Mouse (Mus musculus) neural tube, embryonic 15.5 days (tissue): Measurements from ENCODE around the gene Prox1. TPM values are rescaled to one million over a fixed set of nuclear protein-coding genes. Genes with fewer than 3 reads are reported as not detected.

ENCODE experiments used
- ATAC-seq: fragments of 200-750 bp; cut with Nextera tagmentation; 2 replicates; pipeline ENCODE4 v1.8.0; 2017; ENCODE audit warnings: mild to moderate bottlenecking, moderate TSS enrichment, moderate library complexity; ENCODE audit not compliant: low FRiP score
- H3K27ac ChIP-seq: fragments of 300-500 bp; sonication (generic); replicated peaks from 2 replicates; pipeline ENCODE4 v1.5.1; 2015; ENCODE audit warnings: mild to moderate bottlenecking, inconsistent platforms
- H3K27me3 ChIP-seq: fragments of 300-500 bp; sonication (generic); replicated peaks from 2 replicates; pipeline ENCODE4 v1.6.1; 2015; ENCODE audit warnings: inconsistent platforms
- H3K36me3 ChIP-seq: fragments of 300-500 bp; sonication (generic); 2 replicates; pipeline ENCODE4 v1.6.1; 2015; ENCODE audit warnings: inconsistent platforms
- H3K4me1 ChIP-seq: fragments of 300-500 bp; sonication (generic); 2 replicates; pipeline ENCODE4 v1.6.1; 2015; ENCODE audit warnings: inconsistent platforms
- H3K4me2 ChIP-seq: fragments of 300-500 bp; sonication (generic); 2 replicates; pipeline ENCODE4 v1.6.1; 2015; ENCODE audit warnings: inconsistent platforms, mild to moderate bottlenecking, moderate library complexity
- H3K4me3 ChIP-seq: fragments of 300-500 bp; sonication (generic); replicated peaks from 2 replicates; pipeline ENCODE4 v1.5.1; 2015; ENCODE audit warnings: mild to moderate bottlenecking, inconsistent platforms
- H3K9ac ChIP-seq: fragments of 300-500 bp; sonication (generic); replicated peaks from 2 replicates; pipeline ENCODE4 v1.6.1; 2015; ENCODE audit warnings: mild to moderate bottlenecking, inconsistent platforms
- H3K9me3 ChIP-seq: fragments of 300-500 bp; sonication (generic); replicated peaks from 2 replicates; pipeline ENCODE4 v1.6.1; 2016; ENCODE audit warnings: inconsistent platforms
- WGBS: fragments of 180-500 bp; shearing (Covaris S2); methylation state at CpG from one replicate; pipeline ENCODE4 v1.1.7; 2015; ENCODE audit warnings: mixed read lengths; 5-methylcytosine and 5-hydroxymethylcytosine counted together
- polyA plus RNA-seq: library from polyadenylated mRNA; unstranded; fragments of >200 nt; fragmentation: Nextera tagmentation; extraction: Ambion mirVana; gene quantifications from 2 replicates; pipeline ENCODE4 v1.2.1, GENCODE M21; 2015

The Prox1 gene
- polyA plus RNA-seq, 1 experiment from 2014 or later = 9.1 TPM

GRCm38 (mm10) chr1:190172979-190173461, 2.5 kb upstream of the Prox1 start:
- ATAC-seq = no peak
- 2% methylated on average over 24 of the region's 24 CpGs for WGBS
- no peaks in the 10 kb centered on the region for H3K9me3 ChIP-seq
- no peaks in the 10 kb centered on the region for H3K36me3 ChIP-seq
- no peak overlapping the region for H3K9ac ChIP-seq
- peak overlapping the region; percentile 96 for H3K4me2 ChIP-seq
- H3K4me1 ChIP-seq = peaks cover 63% of the 10 kb centered on the region
- H3K27me3 ChIP-seq = peaks cover 33% of the 10 kb centered on the region
- H3K4me3 ChIP-seq = peak overlapping the region; percentile 69
- H3K27ac ChIP-seq = 0 out of 2 replicates have a peak overlapping the region, but pooled peaks have one; percentile 13

GRCm38 (mm10) chr1:190172311-190172978, 1.9 kb upstream of the Prox1 start:
- no peak for ATAC-seq
- no peaks in the 10 kb centered on the region for H3K9me3 ChIP-seq
- 0 out of 2 replicates have a peak overlapping the region, but pooled peaks have one; percentile 13 for H3K27ac ChIP-seq
- 3% methylated on average over 32 of the region's 32 CpGs for WGBS
- H3K9ac ChIP-seq = no peak overlapping the region
- peaks cover 33% of the 10 kb centered on the region for H3K27me3 ChIP-seq
- no peaks in the 10 kb centered on the region for H3K36me3 ChIP-seq
- H3K4me1 ChIP-seq = peaks cover 64% of the 10 kb centered on the region
- peak overlapping the region; percentile 96 for H3K4me2 ChIP-seq
- peak overlapping the region; percentile 69 for H3K4me3 ChIP-seq

- peaks cover 33% of the 10 kb centered on the region for H3K27me3 ChIP-seq
- no peaks in the 10 kb centered on the region for H3K36me3 ChIP-seq
- WGBS = 2% methylated on average over 12 of the region's 12 CpGs
- H3K4me3 ChIP-seq = peak overlapping the region; percentile 69
- H3K4me2 ChIP-seq = peak overlapping the region; percentile 96
- peaks cover 64% of the 10 kb centered on the region for H3K4me1 ChIP-seq
- no peaks in the 10 kb centered on the region for H3K9me3 ChIP-seq
- H3K27ac ChIP-seq = no peak overlapping the region
- ATAC-seq = no peak
- H3K9ac ChIP-seq = no peak overlapping the region
These were observed 1.2 kb upstream of the Prox1 start for GRCm38 (mm10) chr1:190171750-190172149.

GRCm38 (mm10) chr1:190171341-190171740, 827 bp upstream of the Prox1 start:
- Histone ChIP-seq H3K4me2 (peak overlapping the region; percentile 96), H3K9ac (peak overlapping the region; percentile 60), H3K36me3 (no peaks in the 10 kb centered on the region), H3K27ac (peak overlapping the region; percentile 91; the same call in 1 of the 2 replicates), H3K4me1 (peaks cover 64% of the 10 kb centered on the region), H3K27me3 (peaks cover 33% of the 10 kb centered on the region), H3K9me3 (no peaks in the 10 kb centered on the region), H3K4me3 (peak overlapping the region; percentile 69)
- ATAC-seq = no peak
- 5% methylated on average over 10 of the region's 10 CpGs for WGBS

GRCm38 (mm10) chr1:190170819-190171216, 304 bp upstream of the Prox1 start:
- Histone ChIP-seq H3K36me3 (no peaks in the 10 kb centered on the region), H3K9ac (peak overlapping the region; percentile 60), H3K9me3 (no peaks in the 10 kb centered on the region), H3K4me2 (peak overlapping the region; percentile 96), H3K4me1 (peaks cover 64% of the 10 kb centered on the region), H3K27me3 (peaks cover 29% of the 10 kb centered on the region), H3K27ac (peak overlapping the region; percentile 91), H3K4me3 (peak overlapping the region; percentile 69)
- WGBS = under 1% methylated on average over 23 of the region's 24 CpGs
- ATAC-seq = 0 out of 2 replicates have a peak, but pooled peaks have one; percentile 16

GRCm38 (mm10) chr1:190168761-190169671, 1.5 kb downstream of the Prox1 start:
- peaks cover 51% of the 10 kb centered on the region for H3K4me1 ChIP-seq
- peak overlapping the region; percentile 60 for H3K9ac ChIP-seq
- peaks cover 15% of the 10 kb centered on the region for H3K27me3 ChIP-seq
- H3K27ac ChIP-seq = peak overlapping the region; percentile 91
- H3K9me3 ChIP-seq = no peaks in the 10 kb centered on the region
- peak overlapping the region; percentile 96 for H3K4me2 ChIP-seq
- no peaks in the 10 kb centered on the region for H3K36me3 ChIP-seq
- under 1% methylated on average over 49 of the region's 51 CpGs for WGBS
- ATAC-seq = peak; percentile 27; the same call in 1 of the 2 replicates
- peak overlapping the region; percentile 69 for H3K4me3 ChIP-seq

- Histone ChIP-seq H3K4me1 (peaks cover 46% of the 10 kb centered on the region), H3K9ac (peak overlapping the region; percentile 60), H3K9me3 (no peaks in the 10 kb centered on the region), H3K27me3 (peaks cover 13% of the 10 kb centered on the region), H3K4me2 (peak overlapping the region; percentile 96), H3K36me3 (no peaks in the 10 kb centered on the region), H3K27ac (peak overlapping the region; percentile 91; the same call in 1 of the 2 replicates), H3K4me3 (peak overlapping the region; percentile 69)
- WGBS = 1% methylated on average over 4 of the region's 4 CpGs
- ATAC-seq = no peak
These were observed 2.4 kb downstream of the Prox1 start for GRCm38 (mm10) chr1:190168115-190168514.

GRCm38 (mm10) chr1:190167609-190168008, 2.9 kb downstream of the Prox1 start:
- Histone ChIP-seq H3K27me3 (peaks cover 8% of the 10 kb centered on the region), H3K36me3 (no peaks in the 10 kb centered on the region), H3K9me3 (no peaks in the 10 kb centered on the region), H3K4me2 (peak overlapping the region; percentile 96), H3K27ac (no peak overlapping the region), H3K4me1 (peaks cover 41% of the 10 kb centered on the region), H3K9ac (no peak overlapping the region), H3K4me3 (peak overlapping the region; percentile 69)
- ATAC-seq = no peak
- 10% methylated on average over 1 of the region's 1 CpGs for WGBS

GRCm38 (mm10) chr1:190165511-190165910, 5.0 kb downstream of the Prox1 start:
- Histone ChIP-seq H3K4me1 (peaks cover 31% of the 10 kb centered on the region), H3K9ac (no peak overlapping the region), H3K9me3 (no peaks in the 10 kb centered on the region), H3K36me3 (no peaks in the 10 kb centered on the region), H3K4me2 (peak overlapping the region; percentile 23; the same call in 1 of the 2 replicates), H3K27me3 (no peaks in the 10 kb centered on the region), H3K4me3 (no peak overlapping the region), H3K27ac (no peak overlapping the region)
- 19% methylated on average over 4 of the region's 4 CpGs for WGBS
- ATAC-seq = no peak

- no peak overlapping the region for H3K27ac ChIP-seq
- H3K36me3 ChIP-seq = no peaks in the 10 kb centered on the region
- peak overlapping the region; percentile 3; the same call in 1 of the 2 replicates for H3K4me2 ChIP-seq
- H3K27me3 ChIP-seq = no peaks in the 10 kb centered on the region
- H3K9ac ChIP-seq = no peak overlapping the region
- no peak for ATAC-seq
- H3K9me3 ChIP-seq = no peaks in the 10 kb centered on the region
- H3K4me3 ChIP-seq = no peak overlapping the region
- WGBS = 67% methylated on average over 6 of the region's 6 CpGs
- peaks cover 16% of the 10 kb centered on the region for H3K4me1 ChIP-seq
These were observed 7.0 kb downstream of the Prox1 start for GRCm38 (mm10) chr1:190163471-190163870.

GRCm38 (mm10) chr1:190161708-190162465, 8.6 kb downstream of the Prox1 start:
- 58% methylated on average over 19 of the region's 19 CpGs for WGBS
- peak overlapping the region; percentile 42; the same call in 1 of the 2 replicates for H3K27ac ChIP-seq
- ATAC-seq = peak; percentile 38
- peak overlapping the region; percentile 32 for H3K4me2 ChIP-seq
- H3K4me1 ChIP-seq = peaks cover 11% of the 10 kb centered on the region; the same call in 1 of the 2 replicates
- H3K9me3 ChIP-seq = no peaks in the 10 kb centered on the region
- H3K36me3 ChIP-seq = no peaks in the 10 kb centered on the region
- H3K9ac ChIP-seq = no peak overlapping the region
- no peaks in the 10 kb centered on the region for H3K27me3 ChIP-seq
- no peak overlapping the region for H3K4me3 ChIP-seq
